Mouse (Mus musculus) layer of hippocampus, postnatal 25 days (tissue): ENCODE data around the gene Cdhr1. TPM values are rescaled to one million over a fixed set of nuclear protein-coding genes. Genes with fewer than 3 reads are reported as not detected.
"Not testable (repeated sequence)": the region's sequence is repeated elsewhere in the genome, so short reads cannot be mapped to it uniquely, and the experiment has no call there.

Source experiments
- DNase-seq, 2 experiments: peaks; one replicate each; pipeline ENCODE4 v3.0.0; 2022; ENCODE audit warnings: mixed read lengths in 2 of 2, low spot score in 1 of 2; ENCODE audit errors: extremely low spot score in 1 of 2
- total RNA-seq, 2 experiments: library from RNA; stranded (reverse); gene quantifications; 2 replicates each; pipeline ENCODE4 v1.2.3; 2021

Gene Cdhr1
- total RNA-seq, result 1 to 10 TPM; 9.1 to 10.0 TPM

- DNase-seq, result no peak
Measured at GRCm38 (mm10) chr14:37097956-37098530, at the start of gene Cdhr1. Gene Cdhr1, minus strand, starts transcription at chr14:37098347.

GRCm38 (mm10) chr14:37139051-37139710 lies 41.0 kb upstream of the Cdhr1 start:
- DNase-seq, result no peak

GRCm38 (mm10) chr14:37137596-37137995 lies 39.4 kb upstream of the Cdhr1 start:
- not testable (repeated sequence) for DNase-seq

- no peak for DNase-seq
Measured at GRCm38 (mm10) chr14:37136110-37136509, 38.0 kb upstream of the Cdhr1 start.

- no peak for DNase-seq
Measured at GRCm38 (mm10) chr14:37135671-37136070, 37.5 kb upstream of the Cdhr1 start.

- DNase-seq, result peak; percentile 85 to 92
Measured at GRCm38 (mm10) chr14:37135127-37135593, 37.0 kb upstream of the Cdhr1 start, which contains the start of gene Ghitm. Gene Ghitm, minus strand, starts transcription at chr14:37135272.

- no peak for DNase-seq
Measured at GRCm38 (mm10) chr14:37134304-37135126, 36.4 kb upstream of the Cdhr1 start.

- peak in 1 of 2 experiments; percentile 63 for DNase-seq
Measured at GRCm38 (mm10) chr14:37127652-37128051, 29.5 kb upstream of the Cdhr1 start.

GRCm38 (mm10) chr14:37119233-37119632 lies 21.1 kb upstream of the Cdhr1 start:
- no peak for DNase-seq

GRCm38 (mm10) chr14:37113922-37114321 lies 15.8 kb upstream of the Cdhr1 start, which contains the start of gene 2610528A11Rik:
Gene 2610528A11Rik, minus strand, starts transcription at chr14:37114022.
- DNase-seq, result no peak

GRCm38 (mm10) chr14:37112931-37113330 lies 14.8 kb upstream of the Cdhr1 start:
- DNase-seq, result no peak

- DNase-seq, result no peak
Measured at GRCm38 (mm10) chr14:37111371-37111770, 13.2 kb upstream of the Cdhr1 start.

GRCm38 (mm10) chr14:37110456-37110855 lies 12.3 kb upstream of the Cdhr1 start:
- no peak for DNase-seq

- DNase-seq, result no peak
Measured at GRCm38 (mm10) chr14:37109975-37110374, 11.8 kb upstream of the Cdhr1 start.

- no peak for DNase-seq
Measured at GRCm38 (mm10) chr14:37109460-37109859, 11.3 kb upstream of the Cdhr1 start.

GRCm38 (mm10) chr14:37105846-37106245 lies 7.7 kb upstream of the Cdhr1 start:
- DNase-seq, result no peak

GRCm38 (mm10) chr14:37104747-37105146 lies 6.6 kb upstream of the Cdhr1 start:
- no peak for DNase-seq

- no peak for DNase-seq
Measured at GRCm38 (mm10) chr14:37102484-37102883, 4.3 kb upstream of the Cdhr1 start.

- no peak for DNase-seq
Measured at GRCm38 (mm10) chr14:37101531-37101930, 3.4 kb upstream of the Cdhr1 start.

- DNase-seq, result no peak
Measured at GRCm38 (mm10) chr14:37095556-37095955, 2.6 kb downstream of the Cdhr1 start.

- DNase-seq, result no peak
Measured at GRCm38 (mm10) chr14:37094436-37094835, 3.7 kb downstream of the Cdhr1 start.
